Mouse (Mus musculus) brain, embryonic 18.5 days (tissue): ENCODE measurements around the gene 4930595D18Rik.

ENCODE experiments used
- DNase-seq: peaks from one replicate; pipeline ENCODE4 v3.0.0-alpha.2; 2012; ENCODE audit warnings: low read depth, low spot score

The 4930595D18Rik gene

GRCm38 (mm10) chr12:111184476-111184875 is at the start of gene 4930595D18Rik:
TSS of gene 4930595D18Rik (minus strand) at chr12:111184491.
- DNase-seq: no peak

GRCm38 (mm10) chr12:111233798-111234197 is 49.5 kb upstream of the 4930595D18Rik start:
- no peak for DNase-seq

- DNase-seq: no peak
Observed at GRCm38 (mm10) chr12:111230793-111231192, 46.5 kb upstream of the 4930595D18Rik start.

- no peak for DNase-seq
Observed at GRCm38 (mm10) chr12:111228488-111228887, 44.2 kb upstream of the 4930595D18Rik start.

GRCm38 (mm10) chr12:111227410-111227809 is 43.1 kb upstream of the 4930595D18Rik start:
- DNase-seq: no peak

GRCm38 (mm10) chr12:111225197-111225780 is 41.0 kb upstream of the 4930595D18Rik start:
- no peak for DNase-seq

- no peak for DNase-seq
Observed at GRCm38 (mm10) chr12:111218867-111219266, 34.6 kb upstream of the 4930595D18Rik start.

GRCm38 (mm10) chr12:111211729-111212128 is 27.4 kb upstream of the 4930595D18Rik start:
- no peak for DNase-seq

- DNase-seq: no peak
Observed at GRCm38 (mm10) chr12:111207641-111208040, 23.4 kb upstream of the 4930595D18Rik start.

GRCm38 (mm10) chr12:111203945-111204344 is 19.7 kb upstream of the 4930595D18Rik start:
- peak; percentile 47 for DNase-seq

GRCm38 (mm10) chr12:111203076-111203475 is 18.8 kb upstream of the 4930595D18Rik start:
- DNase-seq: peak; percentile 28

GRCm38 (mm10) chr12:111196548-111196947 is 12.3 kb upstream of the 4930595D18Rik start:
- no peak for DNase-seq

- DNase-seq: no peak
Observed at GRCm38 (mm10) chr12:111193331-111193730, 9.0 kb upstream of the 4930595D18Rik start.

- no peak for DNase-seq
Observed at GRCm38 (mm10) chr12:111192777-111193176, 8.5 kb upstream of the 4930595D18Rik start.

- DNase-seq: no peak
Observed at GRCm38 (mm10) chr12:111190891-111191290, 6.6 kb upstream of the 4930595D18Rik start.

GRCm38 (mm10) chr12:111190355-111190754 is 6.1 kb upstream of the 4930595D18Rik start:
- DNase-seq: no peak

GRCm38 (mm10) chr12:111188295-111188694 is 4.0 kb upstream of the 4930595D18Rik start:
- no peak for DNase-seq

- DNase-seq: no peak
Observed at GRCm38 (mm10) chr12:111186986-111187385, 2.7 kb upstream of the 4930595D18Rik start.

GRCm38 (mm10) chr12:111182378-111182777 is 1.9 kb downstream of the 4930595D18Rik start:
- no peak for DNase-seq

GRCm38 (mm10) chr12:111181848-111182247 is 2.4 kb downstream of the 4930595D18Rik start:
- DNase-seq: no peak

GRCm38 (mm10) chr12:111178772-111179171 is 5.5 kb downstream of the 4930595D18Rik start:
- no peak for DNase-seq

- no peak for DNase-seq
Observed at GRCm38 (mm10) chr12:111168891-111169290, 15.4 kb downstream of the 4930595D18Rik start.

GRCm38 (mm10) chr12:111166681-111167289 is 17.5 kb downstream of the 4930595D18Rik start:
- DNase-seq: no peak
